Mouse (Mus musculus): ENCODE data around the gene Hmgcs2. TPM values are rescaled to one million over a fixed set of nuclear protein-coding genes. Genes with fewer than 3 reads are reported as not detected.

Hmgcs2 gene
- polyA plus RNA-seq, 1 experiment from 2014 or later: 5.7 TPM

GRCm38 (mm10) chr3:98340818-98341594 lies 60.8 kb downstream of the Hmgcs2 start:
- Histone ChIP-seq H3K27ac (ENCODE audit: low read length) (no peak overlapping the region), H3K9ac (ENCODE audit: low read length) (no peak overlapping the region), H3K4me2 (ENCODE audit: low read depth, low read length) (no peak overlapping the region), H3K4me3 (ENCODE audit: low read length) (no peak overlapping the region), H3K9me3 (ENCODE audit: control insufficient read depth, low read length) (no peaks in the 10 kb centered on the region), H3K27me3 (ENCODE audit: control insufficient read depth, insufficient read depth, low read depth, low read length) (no peaks in the 10 kb centered on the region), H3K4me1 (replicated peaks; ENCODE audit: control insufficient read depth, insufficient read depth, low read length) (peaks cover 12% of the 10 kb centered on the region; the same call in 1 of the 2 replicates), H3K36me3 (ENCODE audit: control insufficient read depth, insufficient read depth, low read length) (no peaks in the 10 kb centered on the region)
- no peak for ATAC-seq (ENCODE audit: low read depth)
- WGBS: 75% methylated on average over 17 of the region's 17 CpGs

- ATAC-seq (ENCODE audit: low read depth): no peak
- WGBS: 80% methylated on average over 3 of the region's 3 CpGs
- Histone ChIP-seq H3K27me3 (ENCODE audit: control insufficient read depth, insufficient read depth, low read depth, low read length) (no peaks in the 10 kb centered on the region), H3K9ac (ENCODE audit: low read length) (no peak overlapping the region), H3K9me3 (ENCODE audit: control insufficient read depth, low read length) (no peaks in the 10 kb centered on the region), H3K4me3 (ENCODE audit: low read length) (no peak overlapping the region), H3K27ac (ENCODE audit: low read length) (no peak overlapping the region), H3K4me2 (ENCODE audit: low read depth, low read length) (no peak overlapping the region), H3K36me3 (ENCODE audit: control insufficient read depth, insufficient read depth, low read length) (no peaks in the 10 kb centered on the region), H3K4me1 (replicated peaks; ENCODE audit: control insufficient read depth, insufficient read depth, low read length) (0 out of 2 replicates have a peak, but pooled peaks cover 6% of the 10 kb centered on the region)
Observed at GRCm38 (mm10) chr3:98343235-98343634, 63.0 kb downstream of the Hmgcs2 start.

DNA sequence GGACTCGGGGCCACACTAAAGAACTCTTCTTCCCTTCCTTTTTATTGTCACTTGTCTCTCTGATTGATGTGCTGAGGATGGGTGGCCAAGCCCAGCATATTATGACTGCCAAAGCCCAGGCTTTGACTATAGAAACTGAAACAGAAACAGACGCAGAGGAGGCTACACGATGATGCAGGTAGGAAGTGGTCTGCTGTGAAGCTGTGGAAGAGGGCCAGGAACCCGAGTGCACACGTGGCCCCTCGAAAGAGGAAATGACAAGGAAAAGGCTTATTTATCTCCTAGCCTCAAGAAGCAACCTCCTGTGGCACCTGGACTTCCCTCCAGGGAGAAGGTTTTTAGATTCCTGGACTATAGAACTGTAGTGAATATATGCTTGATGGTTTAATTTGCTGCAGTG lies 67.9 kb downstream of the Hmgcs2 start:
- H3K27me3 ChIP-seq (ENCODE audit: control insufficient read depth, insufficient read depth, low read depth, low read length): no peaks in the 10 kb centered on the region
- H3K36me3 ChIP-seq (ENCODE audit: control insufficient read depth, insufficient read depth, low read length): no peaks in the 10 kb centered on the region
- no peaks in the 10 kb centered on the region for H3K9me3 ChIP-seq (ENCODE audit: control insufficient read depth, low read length)
- H3K4me2 ChIP-seq (ENCODE audit: low read depth, low read length): no peak overlapping the region
- H3K4me3 ChIP-seq (ENCODE audit: low read length): no peak overlapping the region
- H3K9ac ChIP-seq (ENCODE audit: low read length): no peak overlapping the region
- no peaks in the 10 kb centered on the region for H3K4me1 ChIP-seq (replicated peaks; ENCODE audit: control insufficient read depth, insufficient read depth, low read length)
- H3K27ac ChIP-seq (ENCODE audit: low read length): no peak overlapping the region
- 70% methylated on average over 6 of the region's 6 CpGs for WGBS
- no peak for ATAC-seq (ENCODE audit: low read depth)

DNA sequence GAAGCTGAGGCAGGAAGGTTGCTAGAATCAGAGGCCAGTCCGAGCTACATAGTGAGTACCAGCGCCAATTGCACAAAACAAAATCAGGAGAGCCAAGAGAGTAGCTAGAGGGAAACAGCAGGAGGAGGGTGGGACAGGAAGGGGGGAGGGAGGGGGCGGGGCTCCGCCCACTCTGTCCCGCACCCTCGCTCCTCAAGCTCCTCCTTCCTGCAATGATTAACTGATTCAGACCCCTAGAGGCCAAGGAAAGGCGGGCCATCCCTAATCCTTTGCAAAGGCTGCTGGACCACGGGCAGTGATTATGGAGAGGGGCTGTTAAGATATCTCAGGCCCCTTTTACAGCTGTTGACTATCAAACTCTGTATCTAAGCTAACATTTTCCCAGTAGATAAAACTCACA lies 68.5 kb downstream of the Hmgcs2 start:
- no peaks in the 10 kb centered on the region for H3K27me3 ChIP-seq (ENCODE audit: control insufficient read depth, insufficient read depth, low read depth, low read length)
- no peaks in the 10 kb centered on the region for H3K36me3 ChIP-seq (ENCODE audit: control insufficient read depth, insufficient read depth, low read length)
- WGBS: 23% methylated on average over 6 of the region's 8 CpGs
- H3K9me3 ChIP-seq (ENCODE audit: control insufficient read depth, low read length): no peaks in the 10 kb centered on the region
- H3K4me3 ChIP-seq (ENCODE audit: low read length): no peak overlapping the region
- no peaks in the 10 kb centered on the region for H3K4me1 ChIP-seq (replicated peaks; ENCODE audit: control insufficient read depth, insufficient read depth, low read length)
- ATAC-seq (ENCODE audit: low read depth): 0 out of 2 replicates have a peak, but pooled peaks have one; percentile 47
- no peak overlapping the region for H3K4me2 ChIP-seq (ENCODE audit: low read depth, low read length)
- no peak overlapping the region for H3K9ac ChIP-seq (ENCODE audit: low read length)
- H3K27ac ChIP-seq (ENCODE audit: low read length): no peak overlapping the region

DNA sequence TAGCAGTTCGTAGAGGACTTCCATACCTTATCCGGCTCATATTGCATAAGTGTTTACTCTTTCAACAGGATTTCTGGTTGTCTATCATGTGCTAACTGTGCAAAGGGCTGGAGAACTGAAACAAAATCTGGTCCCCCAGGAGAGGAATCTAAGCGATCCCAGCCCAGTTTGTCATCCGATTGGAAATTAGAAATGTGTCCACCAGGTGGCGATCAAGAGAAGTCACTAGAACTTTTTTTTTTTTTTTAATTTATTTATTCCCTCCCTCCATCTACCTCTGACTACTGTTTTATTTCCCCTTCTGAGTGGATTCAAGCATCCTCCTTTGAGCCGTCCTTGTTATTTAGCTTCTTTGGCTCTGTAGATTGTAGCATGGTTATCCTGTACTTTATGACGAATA lies 73.7 kb downstream of the Hmgcs2 start:
- no peaks in the 10 kb centered on the region for H3K36me3 ChIP-seq (ENCODE audit: control insufficient read depth, insufficient read depth, low read length)
- H3K9me3 ChIP-seq (ENCODE audit: control insufficient read depth, low read length): no peaks in the 10 kb centered on the region
- no peak overlapping the region for H3K4me3 ChIP-seq (ENCODE audit: low read length)
- H3K4me1 ChIP-seq (replicated peaks; ENCODE audit: control insufficient read depth, insufficient read depth, low read length): no peaks in the 10 kb centered on the region
- H3K4me2 ChIP-seq (ENCODE audit: low read depth, low read length): no peak overlapping the region
- no peak for ATAC-seq (ENCODE audit: low read depth)
- H3K27me3 ChIP-seq (ENCODE audit: control insufficient read depth, insufficient read depth, low read depth, low read length): no peaks in the 10 kb centered on the region
- WGBS: 24% methylated on average over 7 of the region's 7 CpGs
- H3K27ac ChIP-seq (ENCODE audit: low read length): no peak overlapping the region
- H3K9ac ChIP-seq (ENCODE audit: low read length): no peak overlapping the region

DNA sequence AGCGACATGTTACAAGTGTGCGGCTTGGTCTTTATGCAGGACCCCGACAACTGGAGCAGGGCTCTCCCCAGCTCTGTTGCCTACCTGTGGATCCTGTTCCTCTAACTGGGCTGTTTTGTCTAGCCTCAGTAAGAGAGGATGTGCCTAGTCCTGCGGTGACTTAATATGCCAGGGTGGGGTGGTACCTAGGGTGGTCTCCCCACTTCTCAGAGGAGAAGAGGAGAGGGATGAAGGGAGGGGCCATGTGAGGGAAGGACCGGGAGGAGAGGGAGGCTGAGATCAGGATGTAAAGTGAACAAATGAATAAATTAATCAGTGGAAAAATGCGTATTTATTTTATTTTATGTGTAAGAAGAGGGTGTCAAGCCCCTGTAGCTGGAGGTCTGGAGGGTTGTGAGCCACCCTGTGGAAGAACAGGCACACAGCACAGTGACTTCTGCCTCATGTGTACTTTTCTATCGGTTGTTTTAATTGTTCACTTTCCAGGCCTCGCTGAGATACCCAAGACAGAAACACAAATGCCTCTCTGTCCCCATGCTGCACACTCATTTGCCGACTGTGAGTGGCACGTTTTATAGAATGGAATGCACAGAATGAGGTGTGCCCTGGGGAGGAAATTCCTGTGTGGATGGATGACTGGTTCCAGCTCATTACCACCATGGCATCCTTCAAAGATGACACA lies 75.2 kb downstream of the Hmgcs2 start:
- no peaks in the 10 kb centered on the region for H3K36me3 ChIP-seq (ENCODE audit: control insufficient read depth, insufficient read depth, low read length)
- no peak overlapping the region for H3K4me3 ChIP-seq (ENCODE audit: low read length)
- no peak overlapping the region for H3K4me2 ChIP-seq (ENCODE audit: low read depth, low read length)
- no peaks in the 10 kb centered on the region for H3K27me3 ChIP-seq (ENCODE audit: control insufficient read depth, insufficient read depth, low read depth, low read length)
- no peaks in the 10 kb centered on the region for H3K4me1 ChIP-seq (replicated peaks; ENCODE audit: control insufficient read depth, insufficient read depth, low read length)
- 58% methylated on average over 10 of the region's 10 CpGs for WGBS
- ATAC-seq (ENCODE audit: low read depth): peak; percentile 72
- no peaks in the 10 kb centered on the region for H3K9me3 ChIP-seq (ENCODE audit: control insufficient read depth, low read length)
- H3K9ac ChIP-seq (ENCODE audit: low read length): no peak overlapping the region
- H3K27ac ChIP-seq (ENCODE audit: low read length): no peak overlapping the region

DNA sequence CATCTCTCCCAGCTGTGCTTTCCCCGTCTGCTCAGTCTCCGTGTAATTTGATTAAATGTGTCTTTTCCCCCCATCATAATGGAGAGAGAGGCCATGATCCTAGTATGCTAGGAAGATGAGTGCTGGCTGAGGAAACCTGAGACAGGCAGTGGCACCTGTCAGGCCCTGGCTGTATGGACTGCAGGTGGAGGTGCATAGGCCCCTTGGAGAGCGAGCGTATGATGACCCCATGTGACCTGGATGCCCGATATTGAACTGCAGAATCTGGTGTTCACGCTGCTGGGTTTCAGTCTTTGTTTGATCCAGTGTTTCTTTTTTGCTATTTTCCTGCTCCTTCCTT lies 75.8 kb downstream of the Hmgcs2 start:
- H3K27ac ChIP-seq (ENCODE audit: low read length): no peak overlapping the region
- H3K4me3 ChIP-seq (ENCODE audit: low read length): no peak overlapping the region
- H3K9me3 ChIP-seq (ENCODE audit: control insufficient read depth, low read length): no peaks in the 10 kb centered on the region
- no peaks in the 10 kb centered on the region for H3K27me3 ChIP-seq (ENCODE audit: control insufficient read depth, insufficient read depth, low read depth, low read length)
- no peak overlapping the region for H3K9ac ChIP-seq (ENCODE audit: low read length)
- WGBS: 52% methylated on average over 6 of the region's 6 CpGs
- ATAC-seq (ENCODE audit: low read depth): peak; percentile 12; the same call in 1 of the 2 replicates
- H3K36me3 ChIP-seq (ENCODE audit: control insufficient read depth, insufficient read depth, low read length): no peaks in the 10 kb centered on the region
- H3K4me2 ChIP-seq (ENCODE audit: low read depth, low read length): no peak overlapping the region
- no peaks in the 10 kb centered on the region for H3K4me1 ChIP-seq (replicated peaks; ENCODE audit: control insufficient read depth, insufficient read depth, low read length)

GRCm38 (mm10) chr3:98356632-98357370 lies 76.6 kb downstream of the Hmgcs2 start:
- Histone ChIP-seq H3K4me1 (replicated peaks; ENCODE audit: control insufficient read depth, insufficient read depth, low read length) (no peaks in the 10 kb centered on the region), H3K9me3 (ENCODE audit: control insufficient read depth, low read length) (no peaks in the 10 kb centered on the region), H3K27ac (ENCODE audit: low read length) (no peak overlapping the region), H3K36me3 (ENCODE audit: control insufficient read depth, insufficient read depth, low read length) (no peaks in the 10 kb centered on the region), H3K27me3 (ENCODE audit: control insufficient read depth, insufficient read depth, low read depth, low read length) (no peaks in the 10 kb centered on the region), H3K4me3 (ENCODE audit: low read length) (no peak overlapping the region), H3K4me2 (ENCODE audit: low read depth, low read length) (no peak overlapping the region), H3K9ac (ENCODE audit: low read length) (no peak overlapping the region)
- WGBS: 58% methylated on average over 3 of the region's 3 CpGs
- no peak for ATAC-seq (ENCODE audit: low read depth)
